Mouse (Mus musculus) mouse embryonic stem cell (cell line): ENCODE measurements around the gene Npas3.

ENCODE experiments used
- in situ Hi-C, 2 experiments: fragments of 300-500 bp; cut with MboI; formaldehyde crosslinking; loops; 1 replicate in 1 of 2; 3 replicates in 1 of 2; pipeline ENCODE4 v1.14.3; 2019 to 2020; ENCODE audit warnings: low sequenced_read_pairs in 2 of 2, low pct_unique_long_range_greater_than_20kb in 1 of 2, mixed read lengths in 1 of 2; ENCODE audit not compliant: unreplicated experiment in 1 of 2

Npas3 gene

GRCm38 (mm10) chr12:53290846-53291245 is 42.4 kb downstream of the Npas3 start:
- in situ Hi-C loops = no loop called here

GRCm38 (mm10) chr12:53292010-53292409 is 43.5 kb downstream of the Npas3 start:
- in situ Hi-C loops = no loop called here

DNA sequence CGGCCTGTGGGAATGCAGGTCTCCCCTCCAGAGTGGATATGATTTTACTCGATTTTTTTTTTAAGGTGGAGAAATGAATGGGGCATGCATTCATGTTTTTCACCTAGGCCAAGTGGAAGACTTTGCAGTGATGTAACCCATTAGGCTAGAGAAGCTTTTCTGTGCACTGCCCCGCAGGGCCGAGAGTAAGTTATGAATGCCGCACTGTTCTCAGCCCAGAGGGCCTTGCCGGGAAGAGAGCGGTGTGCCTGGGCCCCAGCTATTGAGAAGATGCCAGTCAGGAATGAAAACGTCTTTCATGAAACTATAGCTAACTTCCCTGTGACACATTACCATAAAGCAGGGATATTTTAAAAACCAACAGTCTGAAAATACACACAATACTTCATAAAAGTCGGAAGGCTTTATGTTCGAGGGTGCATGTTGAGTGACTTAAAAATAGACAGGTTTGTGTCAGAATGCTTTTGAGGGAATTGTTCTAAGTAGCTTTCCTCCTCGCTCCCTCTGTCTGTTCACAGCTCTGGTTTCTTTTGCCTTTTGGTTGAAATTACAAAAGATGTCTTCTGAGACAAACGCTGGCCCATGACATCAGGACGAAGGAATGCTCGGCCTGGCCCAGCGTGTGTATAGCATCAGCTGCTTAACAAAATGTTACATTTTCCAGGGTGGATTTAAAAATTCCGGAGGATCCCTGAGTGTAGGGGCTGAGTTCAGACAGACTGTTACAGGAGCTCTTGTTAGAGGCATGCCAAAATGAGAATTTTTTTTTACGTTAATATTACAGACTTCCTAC is 44.2 kb downstream of the Npas3 start:
- in situ Hi-C loops = no loop called here

GRCm38 (mm10) chr12:53294011-53294410 is 45.5 kb downstream of the Npas3 start:
- in situ Hi-C loops = no loop called here

- in situ Hi-C loops = no loop called here
Observed at GRCm38 (mm10) chr12:53295747-53296146, 47.3 kb downstream of the Npas3 start.

- in situ Hi-C loops = no loop called here
Observed at GRCm38 (mm10) chr12:53297946-53298840, 49.7 kb downstream of the Npas3 start.

GRCm38 (mm10) chr12:53300964-53301363 is 52.5 kb downstream of the Npas3 start:
- in situ Hi-C loops = no loop called here

- in situ Hi-C loops = no loop called here
Observed at GRCm38 (mm10) chr12:53302129-53302528, 53.7 kb downstream of the Npas3 start.

DNA sequence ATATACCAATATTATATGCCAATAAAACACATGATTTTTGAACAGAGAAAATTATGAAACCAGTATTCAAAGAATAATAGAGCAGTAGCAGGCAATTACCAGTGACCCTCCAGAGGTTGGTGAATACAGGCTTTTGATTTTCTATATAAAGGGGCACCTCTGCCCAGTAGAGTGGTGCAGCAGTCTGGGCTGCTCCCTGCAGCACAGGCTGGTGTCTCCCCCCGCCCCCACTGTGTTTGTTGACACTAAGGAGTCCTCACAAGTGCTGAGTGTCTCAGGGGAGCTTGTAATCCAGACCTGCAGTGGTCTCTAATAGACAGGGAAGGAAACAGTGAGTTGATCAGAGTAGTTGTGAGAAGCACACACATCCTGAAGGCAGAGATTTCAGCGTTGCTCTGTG is 68.2 kb downstream of the Npas3 start:
- in situ Hi-C loops = no loop called here

DNA sequence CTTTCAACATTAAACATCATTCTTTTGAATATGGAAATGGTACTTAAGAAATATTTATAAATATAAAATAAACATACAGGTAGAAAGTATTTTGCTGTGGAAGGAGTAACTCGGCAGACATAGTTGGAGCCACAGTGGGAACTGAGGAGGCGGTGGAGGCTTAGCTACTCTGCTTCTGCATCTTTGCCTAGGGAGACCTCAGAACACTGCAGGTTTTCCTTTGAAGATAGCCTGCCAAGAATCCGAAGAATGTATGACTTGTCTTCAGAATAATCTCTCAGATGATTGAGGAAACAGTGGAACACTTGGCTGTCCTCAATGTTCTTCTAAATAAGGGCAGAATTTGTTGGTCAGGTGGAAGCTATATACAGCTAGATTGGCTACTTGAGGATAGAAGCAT is 69.3 kb downstream of the Npas3 start:
- in situ Hi-C loops = no loop called here

- in situ Hi-C loops = no loop called here
Observed at GRCm38 (mm10) chr12:53320526-53320925, 72.0 kb downstream of the Npas3 start.

DNA sequence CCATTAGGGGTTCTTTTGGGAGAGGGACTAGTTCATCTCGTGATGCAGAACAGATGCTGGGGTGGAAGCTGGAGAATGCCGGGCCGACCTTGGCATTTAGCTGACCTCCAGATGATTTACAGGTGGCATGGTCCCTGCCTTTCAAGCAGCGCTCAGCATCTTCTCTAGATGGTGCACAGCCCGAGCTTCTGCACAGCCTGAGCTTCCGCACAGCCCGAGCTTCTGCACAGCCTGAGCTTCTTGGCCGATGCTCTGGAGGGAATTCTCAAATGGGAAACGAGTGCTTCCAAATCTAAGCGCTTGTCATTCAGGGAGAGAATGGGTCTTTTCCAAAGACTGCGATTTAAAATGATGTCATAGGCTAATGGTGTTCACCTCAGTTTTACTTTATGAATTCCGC is 72.5 kb downstream of the Npas3 start:
- in situ Hi-C loops = no loop called here

- in situ Hi-C loops = no loop called here
Observed at GRCm38 (mm10) chr12:53321944-53322343, 73.5 kb downstream of the Npas3 start.

GRCm38 (mm10) chr12:53327653-53328188 is 79.2 kb downstream of the Npas3 start:
- in situ Hi-C loops = no loop called here

GRCm38 (mm10) chr12:53328257-53328736 is 79.8 kb downstream of the Npas3 start:
- in situ Hi-C loops = no loop called here

DNA sequence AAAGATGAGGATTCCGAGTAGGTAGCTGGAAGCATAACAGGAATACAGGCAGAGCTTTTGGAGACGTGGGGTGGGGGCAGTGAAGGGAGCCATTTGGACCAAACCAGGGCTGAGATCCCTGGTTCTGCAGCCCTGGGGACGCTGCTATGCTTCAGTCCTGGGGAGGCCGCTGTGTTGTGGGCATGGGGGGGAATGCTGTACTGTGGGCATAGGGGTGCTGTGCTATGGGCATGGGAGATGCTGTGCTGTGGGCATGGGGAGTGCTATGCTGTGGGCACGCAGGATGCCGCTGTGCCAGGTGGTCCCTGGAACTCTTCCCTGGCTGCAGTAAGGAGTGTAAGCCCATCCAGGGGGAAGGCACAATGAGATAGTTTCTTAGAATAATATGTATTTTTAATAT is 81.7 kb downstream of the Npas3 start:
- in situ Hi-C loops = no loop called here

- in situ Hi-C loops = no loop called here
Observed at GRCm38 (mm10) chr12:53331391-53331790, 82.9 kb downstream of the Npas3 start.

DNA sequence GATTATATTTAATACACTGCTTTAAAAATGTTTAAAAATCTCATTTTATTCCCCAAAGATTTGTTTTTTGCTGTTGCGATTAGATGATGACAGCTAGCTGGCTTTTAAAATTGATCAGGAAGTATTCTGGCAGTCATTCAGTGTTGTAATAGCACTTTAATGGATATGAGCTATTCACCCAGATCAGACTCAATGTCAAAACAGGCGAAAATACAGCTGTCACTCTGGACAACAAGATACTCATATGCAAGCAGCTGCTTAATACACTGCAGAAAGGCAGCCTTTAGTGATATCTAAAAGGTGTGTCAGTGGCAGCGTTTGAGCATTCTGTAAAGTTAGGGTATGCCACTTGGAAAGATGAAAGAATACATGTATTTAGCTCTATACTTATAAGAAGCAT is 83.3 kb downstream of the Npas3 start:
- in situ Hi-C loops = no loop called here

DNA sequence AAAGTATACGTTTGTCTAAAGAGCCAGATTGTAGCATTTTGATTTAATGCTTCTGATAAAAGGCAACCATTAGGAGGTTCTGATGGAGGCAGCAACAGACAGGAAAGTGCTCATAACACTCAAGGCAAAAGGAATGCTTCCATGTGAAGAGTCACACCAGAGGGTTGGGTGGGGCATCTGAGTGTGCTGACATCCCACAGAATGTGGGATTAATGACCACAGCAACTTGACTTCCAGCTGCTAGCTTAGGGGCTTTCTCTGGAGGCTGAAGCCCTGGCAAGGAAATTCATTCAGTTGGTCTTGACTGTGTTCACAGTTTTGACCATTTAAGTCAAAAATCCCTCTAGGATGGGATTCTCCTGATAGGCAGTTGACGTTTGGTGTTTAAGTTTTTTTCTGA is 84.8 kb downstream of the Npas3 start:
- in situ Hi-C loops = no loop called here
